8 mouse cellular contexts compared by ENCODE assay signal in the genomic region with DNA sequence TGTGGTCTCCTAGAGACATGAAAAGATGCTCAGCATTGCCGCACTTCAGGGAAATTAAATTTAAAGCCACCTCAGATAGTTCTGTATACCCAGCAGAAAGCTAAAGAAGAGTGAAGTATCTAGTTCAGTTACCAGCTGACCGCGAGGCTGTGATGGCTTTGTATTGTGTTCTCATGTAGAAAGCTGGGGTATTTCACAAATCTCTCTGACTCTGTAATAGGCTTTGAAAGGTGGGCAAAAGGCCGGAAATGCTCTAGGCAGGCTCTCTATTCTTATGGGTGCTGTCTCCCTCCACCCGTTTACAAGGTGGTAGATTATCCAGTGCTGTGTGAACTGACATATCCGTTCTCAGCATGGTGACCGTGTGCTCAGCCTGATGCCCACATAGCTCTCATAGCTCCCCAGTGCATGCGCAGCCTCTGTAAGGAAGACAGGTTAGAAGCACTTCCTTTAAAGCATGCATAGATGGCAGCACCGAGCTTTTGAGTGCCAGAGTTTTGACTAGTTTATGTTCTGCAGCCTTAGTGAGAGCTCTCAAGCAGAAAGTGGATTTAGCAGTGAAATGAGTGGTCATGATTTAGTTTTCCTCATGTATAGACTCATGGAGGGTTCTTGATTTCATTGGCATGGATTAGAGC. TPM values are rescaled to one million over a fixed set of nuclear protein-coding genes. Genes with fewer than 3 reads are reported as not detected.
DNase-seq lines count a peak whose midpoint lies in the region; ATAC-seq lines count a peak whose summit lies in the region.

No protein-coding gene starts in this region.

- no peak overlapping the region for H3K4me3 ChIP-seq in forebrain, embryonic 16.5 days (replicated peaks; ENCODE audit: low read length)
- H3K4me3 ChIP-seq in kidney, embryonic 15.5 days (replicated peaks), result no peak overlapping the region
- H3K4me3 ChIP-seq in limb, embryonic 12.5 days (replicated peaks), result no peak overlapping the region
- no peak overlapping the region for H3K4me3 ChIP-seq in neural tube, embryonic 12.5 days

- H3K4me2 ChIP-seq in forebrain, embryonic 16.5 days (ENCODE audit: low read length), result no peak overlapping the region
- H3K4me2 ChIP-seq in kidney, embryonic 15.5 days, result no peak overlapping the region
- no peak overlapping the region for H3K4me2 ChIP-seq in limb, embryonic 12.5 days
- H3K4me2 ChIP-seq in neural tube, embryonic 12.5 days (replicated peaks), result no peak overlapping the region

- 52% methylated on average over 9 of the region's 9 CpGs for WGBS in forebrain, embryonic 16.5 days
- WGBS in kidney, embryonic 15.5 days, result 52% methylated on average over 9 of the region's 9 CpGs
- WGBS in limb, embryonic 12.5 days, result 49% methylated on average over 9 of the region's 9 CpGs
- 60% methylated on average over 9 of the region's 9 CpGs for WGBS in neural tube, embryonic 12.5 days

- H3K4me1 ChIP-seq in forebrain, embryonic 16.5 days (replicated peaks; ENCODE audit: control insufficient read depth, insufficient read depth, low read length), result 0 out of 2 replicates have a peak, but pooled peaks cover 2% of the 10 kb centered on the region
- no peaks in the 10 kb centered on the region for H3K4me1 ChIP-seq in kidney, embryonic 15.5 days
- H3K4me1 ChIP-seq in limb, embryonic 12.5 days (replicated peaks), result peaks cover 11% of the 10 kb centered on the region; the same call in 1 of the 2 replicates
- H3K4me1 ChIP-seq in neural tube, embryonic 12.5 days, result no peaks in the 10 kb centered on the region

- H3K9me3 ChIP-seq in forebrain, embryonic 16.5 days (ENCODE audit: control insufficient read depth, low read length), result no peaks in the 10 kb centered on the region
- no peaks in the 10 kb centered on the region for H3K9me3 ChIP-seq in kidney, embryonic 15.5 days (replicated peaks)
- H3K9me3 ChIP-seq in limb, embryonic 12.5 days, result no peaks in the 10 kb centered on the region
- H3K9me3 ChIP-seq in neural tube, embryonic 12.5 days, result no peaks in the 10 kb centered on the region

- H3K36me3 ChIP-seq in forebrain, embryonic 16.5 days (ENCODE audit: control insufficient read depth, insufficient read depth), result no peaks in the 10 kb centered on the region
- H3K36me3 ChIP-seq in kidney, embryonic 15.5 days, result no peaks in the 10 kb centered on the region
- H3K36me3 ChIP-seq in limb, embryonic 12.5 days, result no peaks in the 10 kb centered on the region
- no peaks in the 10 kb centered on the region for H3K36me3 ChIP-seq in neural tube, embryonic 12.5 days

- no peak for DNase-seq in cerebellum, adult 11 months
- DNase-seq in brain, adult 2 months (ENCODE audit: low read depth, low spot score), result peak; percentile 87
- no peak for DNase-seq in spleen, postnatal 36 days (ENCODE audit: low spot score in 2 of 2)

- no peak overlapping the region for H3K27ac ChIP-seq in forebrain, embryonic 16.5 days (ENCODE audit: low read length)
- no peak overlapping the region for H3K27ac ChIP-seq in kidney, embryonic 15.5 days
- H3K27ac ChIP-seq in limb, embryonic 12.5 days, result no peak overlapping the region
- no peak overlapping the region for H3K27ac ChIP-seq in neural tube, embryonic 12.5 days

- H3K9ac ChIP-seq in forebrain, embryonic 16.5 days (replicated peaks; ENCODE audit: low read depth, low read length), result no peak overlapping the region
- no peak overlapping the region for H3K9ac ChIP-seq in kidney, embryonic 15.5 days
- no peak overlapping the region for H3K9ac ChIP-seq in limb, embryonic 12.5 days (replicated peaks)
- H3K9ac ChIP-seq in neural tube, embryonic 12.5 days, result no peak overlapping the region

- H3K27me3 ChIP-seq in forebrain, embryonic 16.5 days (replicated peaks; ENCODE audit: control insufficient read depth, insufficient read depth, low read length), result no peaks in the 10 kb centered on the region
- no peaks in the 10 kb centered on the region for H3K27me3 ChIP-seq in kidney, embryonic 15.5 days
- H3K27me3 ChIP-seq in limb, embryonic 12.5 days, result peaks cover 4% of the 10 kb centered on the region; the same call in 1 of the 2 replicates
- H3K27me3 ChIP-seq in neural tube, embryonic 12.5 days (replicated peaks), result no peaks in the 10 kb centered on the region

- peak; percentile 66; the same call in 1 of the 2 replicates for ATAC-seq in cerebellum, adult (ENCODE audit: insufficient number of reproducible peaks, low FRiP score, low TSS enrichment)
- peak; percentile 88 for ATAC-seq in forebrain, embryonic 16.5 days
- ATAC-seq in kidney, embryonic 15.5 days (replicated peaks; ENCODE audit: low FRiP score), result peak; percentile 75; the same call in 1 of the 2 replicates
- peak; percentile 23; the same call in 1 of the 2 replicates for ATAC-seq in limb, embryonic 12.5 days (ENCODE audit: insufficient number of reproducible peaks, insufficient read depth, low FRiP score, low TSS enrichment, low read depth)
- peak; percentile 66 for ATAC-seq in neural tube, embryonic 12.5 days (ENCODE audit: low FRiP score, low read depth)

RNA-seq across cellular contexts. Expression of a gene that starts 57.4 kb away (rescaled TPM):
- polyA plus RNA-seq in forebrain, embryonic 16.5 days (2015; fragmentation: Nextera tagmentation; extraction: Ambion mirVana), result 17.8 and 20.2 TPM in 2 replicates
- 12.3 and 13.0 TPM in 2 replicates for polyA plus RNA-seq in kidney, embryonic 15.5 days (2015; fragmentation: Nextera tagmentation; extraction: Ambion mirVana)
- 18.1 and 18.5 TPM in 2 replicates for polyA plus RNA-seq in limb, embryonic 12.5 days (2016; fragmentation: Nextera tagmentation; extraction: Ambion mirVana)
- 18.4 and 18.5 TPM in 2 replicates for polyA plus RNA-seq in neural tube, embryonic 12.5 days (2016; fragmentation: Nextera tagmentation; extraction: Ambion mirVana)

Comparison
In these comparisons a context has a peak if more than half of its experiments do, and no peak if none do; other contexts are left out.
1. ATAC-seq: peak in every context shown above with its lines; median percentile 88 in forebrain, embryonic 16.5 days; 75 in kidney, embryonic 15.5 days; 66 in cerebellum, adult; 66 in neural tube, embryonic 12.5 days; 23 in limb, embryonic 12.5 days.